Mouse (Mus musculus) testis, adult 2 months (tissue): Measurements from ENCODE around the gene Nhp2. TPM values are rescaled to one million over a fixed set of nuclear protein-coding genes. Genes with fewer than 3 reads are reported as not detected.

Experiments
- H3K27ac ChIP-seq: fragments of 200-500 bp; 2 replicates; pipeline ENCODE4 v1.5.1; 2012; ENCODE audit warnings: low read depth, low read length; ENCODE audit not compliant: control insufficient read depth, insufficient read depth
- H3K27me3 ChIP-seq: fragments of 200-500 bp; 2 replicates; pipeline ENCODE4 v1.6.1; 2012; ENCODE audit warnings: mild to moderate bottlenecking, low read length, moderate library complexity; ENCODE audit not compliant: control insufficient read depth, insufficient read depth
- H3K36me3 ChIP-seq: fragments of 200-500 bp; 2 replicates; pipeline ENCODE4 v1.6.1; 2012; ENCODE audit warnings: mild to moderate bottlenecking, low read length; ENCODE audit not compliant: control insufficient read depth, insufficient read depth
- H3K4me1 ChIP-seq: fragments of 200-500 bp; 2 replicates; pipeline ENCODE4 v1.6.1; 2012; ENCODE audit warnings: low read length; ENCODE audit not compliant: control insufficient read depth, insufficient read depth
- H3K4me3 ChIP-seq: fragments of 200-500 bp; 2 replicates; pipeline ENCODE4 v1.5.1; 2012; ENCODE audit warnings: low read depth, mild to moderate bottlenecking, low read length, moderate library complexity, mixed read lengths; ENCODE audit not compliant: control insufficient read depth
- CTCF ChIP-seq: fragments of 200-500 bp; IDR thresholded peaks from 2 replicates; pipeline ENCODE4 v1.5.1; 2012; ENCODE audit warnings: low read depth, mild to moderate bottlenecking, inconsistent platforms, low read length, moderate library complexity; ENCODE audit not compliant: control insufficient read depth, insufficient read depth, insufficient replicate concordance
- POLR2A ChIP-seq: fragments of 200-500 bp; IDR thresholded peaks from 2 replicates; pipeline ENCODE4 v1.6.1; 2012; ENCODE audit warnings: low read depth, mild to moderate bottlenecking, inconsistent platforms, low read length, moderate library complexity; ENCODE audit not compliant: control insufficient read depth
- polyA plus RNA-seq: library from polyadenylated mRNA; depleted of rRNA; stranded (reverse); fragments of >200 nt; gene quantifications from 2 replicates; pipeline ENCODE4 v1.2.3, GENCODE M21; 2012

The Nhp2 gene
- polyA plus RNA-seq, 1 experiment, result 33.5 TPM

GRCm38 (mm10) chr11:51586411-51586810, 33.1 kb upstream of the Nhp2 start:
- no peaks in the 10 kb centered on the region for H3K27me3 ChIP-seq
- H3K36me3 ChIP-seq, result no peaks in the 10 kb centered on the region; the same call in 1 of the 2 replicates
- H3K4me1 ChIP-seq, result peaks cover 23% of the 10 kb centered on the region
- no peak for TF ChIP-seq CTCF
- no peak for TF ChIP-seq POLR2A
- H3K27ac ChIP-seq, result no peak overlapping the region
- no peak overlapping the region for H3K4me3 ChIP-seq

DNA sequence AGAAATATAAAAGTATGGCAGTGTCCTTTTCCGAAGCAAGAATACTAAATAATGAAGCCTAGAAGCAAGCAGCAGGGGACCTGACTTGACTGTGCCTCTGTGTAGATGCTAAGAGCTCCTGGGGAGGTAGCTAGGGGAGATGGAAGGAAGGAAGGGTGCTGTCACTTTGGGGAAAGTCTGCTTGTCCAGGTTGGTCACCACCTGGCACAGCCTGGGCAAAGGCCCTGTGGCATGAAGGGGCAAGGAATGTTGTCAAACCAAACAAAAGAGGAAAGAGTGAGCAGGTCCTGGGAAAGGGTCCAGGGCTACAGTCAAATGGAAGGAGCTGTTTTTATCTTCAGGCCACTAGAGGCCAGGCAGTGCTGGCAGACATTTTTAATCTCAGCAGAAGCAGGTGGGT, 32.5 kb upstream of the Nhp2 start:
- H3K27ac ChIP-seq, result no peak overlapping the region

DNA sequence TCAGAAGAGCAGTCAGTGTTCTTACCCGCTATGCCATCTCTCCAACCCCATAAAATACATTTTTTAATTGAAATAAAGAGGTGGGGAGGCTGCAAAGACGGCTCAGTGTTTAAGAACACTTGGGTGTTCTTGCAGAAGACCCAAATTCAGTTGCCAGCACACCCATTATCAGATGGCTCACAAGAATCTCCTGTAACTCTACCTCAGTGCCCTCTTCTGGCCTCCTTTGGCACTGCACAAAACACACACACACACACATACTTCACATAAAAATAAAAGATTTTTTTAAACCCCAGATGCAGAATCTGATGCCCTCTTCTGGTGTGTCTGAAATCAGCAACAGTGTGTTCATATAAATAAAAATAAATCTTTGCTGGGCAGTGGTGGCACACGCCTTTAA, 30.7 kb upstream of the Nhp2 start:
- H3K4me1 ChIP-seq, result peaks cover 17% of the 10 kb centered on the region
- no peaks in the 10 kb centered on the region for H3K27me3 ChIP-seq
- TF ChIP-seq CTCF (no peak), POLR2A (no peak)
- H3K27ac ChIP-seq, result no peak overlapping the region
- peaks cover 3% of the 10 kb centered on the region for H3K36me3 ChIP-seq
- H3K4me3 ChIP-seq, result no peak overlapping the region

More for the DNA sequence above, 32.5 kb upstream of the Nhp2 start:
- no peak overlapping the region for H3K4me3 ChIP-seq
- H3K4me1 ChIP-seq, result peaks cover 23% of the 10 kb centered on the region
- H3K36me3 ChIP-seq, result peaks cover 3% of the 10 kb centered on the region
- H3K27me3 ChIP-seq, result no peaks in the 10 kb centered on the region
- TF ChIP-seq CTCF (no peak), POLR2A (no peak)

DNA sequence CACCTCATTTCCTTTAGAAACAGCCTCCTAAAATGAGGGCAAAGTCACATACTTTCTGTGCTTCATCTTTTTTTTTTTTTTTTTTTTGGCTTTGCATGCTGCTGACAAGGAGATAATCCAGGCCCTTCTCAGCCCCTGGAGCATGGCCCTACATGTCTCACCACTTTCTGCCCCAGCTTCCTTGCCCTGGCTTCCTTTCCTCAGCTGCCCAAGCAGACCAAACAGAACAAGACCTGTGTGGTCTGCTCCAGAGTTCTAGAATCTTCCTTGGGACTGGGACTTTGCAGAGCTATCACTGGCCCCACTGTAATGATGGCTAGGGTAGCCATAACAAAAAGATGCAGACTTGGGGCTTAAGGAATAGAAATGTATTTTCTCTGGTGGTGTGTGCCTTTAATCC, 29.5 kb upstream of the Nhp2 start:
- H3K27me3 ChIP-seq, result no peaks in the 10 kb centered on the region
- H3K27ac ChIP-seq, result no peak overlapping the region
- peaks cover 9% of the 10 kb centered on the region for H3K4me1 ChIP-seq
- no peak overlapping the region for H3K4me3 ChIP-seq
- TF ChIP-seq POLR2A (no peak), CTCF (no peak)
- peaks cover 3% of the 10 kb centered on the region for H3K36me3 ChIP-seq

GRCm38 (mm10) chr11:51591168-51591567, 28.4 kb upstream of the Nhp2 start:
- H3K27me3 ChIP-seq, result no peaks in the 10 kb centered on the region
- TF ChIP-seq POLR2A (no peak), CTCF (no peak)
- no peak overlapping the region for H3K27ac ChIP-seq
- H3K36me3 ChIP-seq, result peaks cover 3% of the 10 kb centered on the region
- no peak overlapping the region for H3K4me3 ChIP-seq
- peaks cover 2% of the 10 kb centered on the region; the same call in 1 of the 2 replicates for H3K4me1 ChIP-seq

- no peak overlapping the region for H3K27ac ChIP-seq
- H3K27me3 ChIP-seq, result no peaks in the 10 kb centered on the region
- H3K4me1 ChIP-seq, result peaks cover 2% of the 10 kb centered on the region; the same call in 1 of the 2 replicates
- H3K4me3 ChIP-seq, result no peak overlapping the region
- TF ChIP-seq POLR2A, result no peak
- no peak for TF ChIP-seq CTCF
- H3K36me3 ChIP-seq, result peaks cover 3% of the 10 kb centered on the region
Measured at GRCm38 (mm10) chr11:51591915-51592314, 27.6 kb upstream of the Nhp2 start.

DNA sequence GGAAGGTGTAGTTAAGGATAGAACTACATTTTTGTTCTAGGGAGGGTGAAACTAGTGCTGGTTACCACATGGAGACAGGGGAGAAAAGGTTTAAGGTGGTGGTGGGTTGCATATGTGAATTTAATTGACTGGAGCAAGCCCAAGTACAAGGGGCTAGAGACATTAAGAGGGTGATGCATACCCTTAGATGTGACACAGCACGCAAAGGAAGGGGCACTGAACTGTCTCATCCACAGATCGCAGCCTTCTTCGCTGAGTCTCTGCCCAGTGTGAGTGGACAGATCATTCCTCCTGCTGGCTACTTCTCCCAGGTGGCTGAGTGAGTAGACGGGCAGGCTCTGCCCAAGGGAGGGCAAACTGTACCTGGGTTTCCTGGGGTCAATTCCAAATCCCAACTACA, 26.2 kb upstream of the Nhp2 start:
- Histone ChIP-seq H3K4me1 (no peaks in the 10 kb centered on the region), H3K4me3 (no peak overlapping the region), H3K36me3 (peaks cover 3% of the 10 kb centered on the region), H3K27me3 (no peaks in the 10 kb centered on the region), H3K27ac (no peak overlapping the region)
- TF ChIP-seq POLR2A, result no peak
- TF ChIP-seq CTCF, result no peak

DNA sequence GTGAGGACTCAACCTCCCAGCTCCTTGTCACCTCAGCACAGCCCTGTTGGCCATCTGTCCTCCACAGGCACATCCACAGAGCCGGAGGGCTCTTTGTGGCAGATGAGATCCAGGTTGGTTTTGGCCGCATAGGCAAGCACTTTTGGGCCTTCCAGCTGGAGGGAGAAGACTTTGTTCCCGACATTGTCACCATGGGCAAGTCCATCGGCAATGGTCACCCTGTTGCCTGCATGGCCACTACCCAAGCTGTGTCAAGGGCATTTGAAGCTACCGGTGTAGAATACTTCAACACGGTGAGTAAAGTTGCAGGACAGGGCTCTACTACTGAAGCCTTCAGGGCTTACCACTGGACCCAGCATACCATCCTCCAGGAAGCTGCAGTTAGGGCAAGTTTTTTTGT, 25.7 kb upstream of the Nhp2 start:
- TF ChIP-seq POLR2A, result no peak
- TF ChIP-seq CTCF, result no peak
- no peak overlapping the region for H3K4me3 ChIP-seq
- H3K27me3 ChIP-seq, result no peaks in the 10 kb centered on the region
- H3K36me3 ChIP-seq, result peaks cover 3% of the 10 kb centered on the region
- no peak overlapping the region for H3K27ac ChIP-seq
- no peaks in the 10 kb centered on the region for H3K4me1 ChIP-seq
